Mouse (Mus musculus) cerebellum, adult 2 months (tissue): ENCODE measurements around the gene Slc26a3.

Experiments used
- CTCF ChIP-seq: fragments of 200-500 bp; IDR thresholded peaks from 2 replicates; pipeline ENCODE4 v1.5.1; 2011; ENCODE audit warnings: low read depth, mild to moderate bottlenecking, control low read depth, low read length, moderate library complexity, borderline replicate concordance; ENCODE audit not compliant: insufficient read depth
- POLR2A ChIP-seq: fragments of 200-500 bp; IDR thresholded peaks from 2 replicates; pipeline ENCODE4 v1.6.1; 2011; ENCODE audit warnings: low read length, control low read depth, borderline replicate concordance; ENCODE audit not compliant: insufficient read depth

DNA sequence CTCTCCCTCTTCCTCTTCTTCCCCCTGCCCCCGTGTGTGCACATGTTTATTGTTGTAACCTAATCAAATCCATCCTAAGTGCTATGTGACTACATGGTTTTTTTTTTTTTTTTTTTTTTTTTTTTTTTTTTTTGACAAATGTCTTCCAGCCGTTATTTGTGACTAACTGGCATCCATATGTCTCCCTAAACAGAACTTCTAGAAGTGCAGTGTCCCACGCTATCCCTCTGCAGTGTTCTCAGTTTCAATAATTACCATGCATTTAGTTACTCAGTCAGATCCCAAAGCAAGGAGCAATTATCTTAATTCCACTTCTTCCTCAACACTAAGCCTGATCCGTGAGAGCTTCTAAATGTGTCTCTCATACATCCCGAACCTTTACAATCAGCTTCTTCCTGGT lies 120.5 kb downstream of the Slc26a3 start:
- TF ChIP-seq CTCF (no peak), POLR2A (no peak)
